Mouse (Mus musculus) spleen, embryonic (tissue): ENCODE measurements around the gene Phospho1.
"Not testable (repeated sequence)": the region's sequence is repeated elsewhere in the genome, so short reads cannot be mapped to it uniquely, and the experiment has no call there.

Source experiments
- CTCF ChIA-PET: fragments of 350-600 bp; sonication (Branson Sonifier 250); formaldehyde crosslinking; loops from one replicate; lab custom pipeline; 2022; lab: Charles Lee

Gene Phospho1

GRCm38 (mm10) chr11:95857716-95858527, 33.6 kb downstream of the Phospho1 start:
- CTCF ChIA-PET: interaction anchor here (0.7 kb wide), 1 partner anchor 33 kb away, joined by 4 read pairs; the partner anchor contains the start of gene Phospho1

GRCm38 (mm10) chr11:95858528-95859467, 34.5 kb downstream of the Phospho1 start:
- CTCF ChIA-PET: interaction anchor here (0.6 kb wide), 1 partner anchor 1245 kb away, joined by 3 read pairs; no protein-coding TSS in a partner anchor

GRCm38 (mm10) chr11:95859468-95859855, 35.2 kb downstream of the Phospho1 start:
- CTCF ChIA-PET: interaction anchor here (0.6 kb wide), 1 partner anchor 1245 kb away, joined by 3 read pairs; no protein-coding TSS in a partner anchor

GRCm38 (mm10) chr11:95860071-95860490, 35.8 kb downstream of the Phospho1 start:
- CTCF ChIA-PET: no interaction called here

GRCm38 (mm10) chr11:95861397-95861796, 37.1 kb downstream of the Phospho1 start:
- CTCF ChIA-PET: interaction anchor here (0.6 kb wide), 1 partner anchor 21 kb away, joined by 3 read pairs; no protein-coding TSS in a partner anchor

- CTCF ChIA-PET: no interaction called here
Measured at GRCm38 (mm10) chr11:95869442-95869841, 45.1 kb downstream of the Phospho1 start.

- CTCF ChIA-PET: interaction anchor here (0.6 kb wide), 1 partner anchor 11 kb away, joined by 3 read pairs; no protein-coding TSS in a partner anchor
Measured at GRCm38 (mm10) chr11:95869918-95870470, 45.7 kb downstream of the Phospho1 start.

- CTCF ChIA-PET: interaction anchor here (0.7 kb wide), 2 partner anchors 41 to 110 kb away, joined by 4 read pairs; no protein-coding TSS in a partner anchor
Measured at GRCm38 (mm10) chr11:95875804-95876203, 51.5 kb downstream of the Phospho1 start.

GRCm38 (mm10) chr11:95876296-95876695, 52.0 kb downstream of the Phospho1 start:
- CTCF ChIA-PET: interaction anchor here (0.7 kb wide), 2 partner anchors 41 to 109 kb away, joined by 4 read pairs; no protein-coding TSS in a partner anchor

GRCm38 (mm10) chr11:95879861-95880260, 55.6 kb downstream of the Phospho1 start:
- CTCF ChIA-PET: not testable (repeated sequence)
